8 mouse cellular contexts compared by ENCODE assay signal in the genomic region with DNA sequence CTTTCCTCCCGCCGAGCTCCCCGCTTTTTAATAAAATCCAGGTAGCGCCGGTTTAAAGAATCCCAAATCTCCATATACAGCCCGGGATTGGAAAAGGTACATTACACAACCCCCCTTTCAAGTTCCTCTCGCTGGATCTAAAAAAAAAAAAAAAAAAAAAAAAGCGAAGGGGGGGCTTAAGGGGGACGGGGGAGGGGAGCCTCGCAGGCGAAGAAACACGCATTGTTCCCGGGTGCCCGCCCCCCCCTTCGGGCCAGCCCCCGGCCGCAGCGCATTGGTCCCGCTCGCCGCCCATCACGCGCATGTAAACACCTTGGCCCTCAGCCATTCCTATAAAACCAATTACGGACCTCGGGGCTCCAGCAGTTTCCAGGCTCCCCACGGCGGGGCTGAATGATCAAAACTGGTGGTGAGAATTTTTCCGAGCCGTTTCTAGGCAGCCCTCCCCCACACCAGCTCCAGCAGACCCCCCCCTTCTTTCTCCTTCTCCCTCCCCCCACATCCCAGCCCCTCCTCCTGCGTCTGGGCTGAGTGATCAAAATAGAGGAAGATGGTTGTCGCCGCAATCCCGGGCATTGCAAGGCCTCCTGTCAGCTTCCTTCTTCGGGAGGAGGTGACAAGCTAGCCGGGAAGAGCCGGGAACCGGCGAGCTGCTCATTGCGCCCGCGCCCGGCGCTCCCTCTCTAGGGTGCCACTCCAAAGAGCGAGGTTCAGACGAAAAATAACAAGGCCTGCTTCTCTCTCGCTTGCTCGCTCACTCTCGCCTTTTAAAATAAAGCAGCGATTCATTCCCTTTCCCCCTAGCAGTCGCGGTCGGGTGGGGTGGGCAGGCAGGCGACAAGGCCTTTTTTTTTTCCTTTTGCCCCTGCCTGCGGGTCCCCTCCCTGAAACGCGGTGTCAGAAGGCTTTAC. TPM values are rescaled to one million over a fixed set of nuclear protein-coding genes. Genes with fewer than 3 reads are reported as not detected.
DNase-seq lines count a peak whose midpoint lies in the region; ATAC-seq and TF ChIP-seq lines count a peak whose summit lies in the region.

Gene Tnrc18, minus strand, starts transcription at position 139 of the 911 bp plus-strand sequence.

- H3K4me1 ChIP-seq in forebrain, embryonic 13.5 days: peaks cover 9% of the 10 kb centered on the region
- peaks cover 3% of the 10 kb centered on the region for H3K4me1 ChIP-seq in heart, postnatal 0 days (ENCODE audit: control insufficient read depth, insufficient read depth)
- H3K4me1 ChIP-seq in liver, embryonic 15.5 days (replicated peaks): peaks cover 37% of the 10 kb centered on the region
- H3K4me1 ChIP-seq in neural tube, embryonic 12.5 days: peaks cover 18% of the 10 kb centered on the region
- H3K4me1 ChIP-seq in testis, adult 2 months (ENCODE audit: control insufficient read depth, insufficient read depth, low read length): peaks cover 11% of the 10 kb centered on the region

- peak within 1 kb of the TSS; percentile 78 for H3K4me3 ChIP-seq in C2C12 (ENCODE audit: insufficient read depth, poor library complexity, severe bottlenecking)
- peak within 1 kb of the TSS; percentile 99 for H3K4me3 ChIP-seq in forebrain, embryonic 13.5 days
- peak within 1 kb of the TSS; percentile 88 for H3K4me3 ChIP-seq in heart, postnatal 0 days (ENCODE audit: low read depth, low read length)
- H3K4me3 ChIP-seq in liver, embryonic 15.5 days (replicated peaks): peak within 1 kb of the TSS; percentile 63
- H3K4me3 ChIP-seq in neural tube, embryonic 12.5 days: peak within 1 kb of the TSS; percentile 88
- H3K4me3 ChIP-seq in testis, adult 2 months (ENCODE audit: control insufficient read depth, low read depth, low read length): peak within 1 kb of the TSS; percentile 88

- WGBS in forebrain, embryonic 13.5 days: under 1% methylated on average over 56 of the region's 56 CpGs
- WGBS in heart, postnatal 0 days: under 1% methylated on average over 48 of the region's 56 CpGs
- under 1% methylated on average over 56 of the region's 56 CpGs for WGBS in liver, embryonic 15.5 days (ENCODE audit: insufficient replicate concordance)
- WGBS in neural tube, embryonic 12.5 days: under 1% methylated on average over 55 of the region's 56 CpGs

- H3ac ChIP-seq in C2C12 (ENCODE audit: control insufficient read depth, insufficient read length, low read depth): peak within 1 kb of the TSS; percentile 84

- peaks cover 5% of the 10 kb centered on the region for H3K36me3 ChIP-seq in C2C12 (ENCODE audit: control insufficient read depth, insufficient read depth)
- peaks cover 12% of the 10 kb centered on the region for H3K36me3 ChIP-seq in forebrain, embryonic 13.5 days (ENCODE audit: poor library complexity, severe bottlenecking)
- no peaks in the 10 kb centered on the region for H3K36me3 ChIP-seq in heart, postnatal 0 days (replicated peaks; ENCODE audit: control insufficient read depth, insufficient read depth, low read length)
- no peaks in the 10 kb centered on the region for H3K36me3 ChIP-seq in liver, embryonic 15.5 days (replicated peaks)
- peaks cover 2% of the 10 kb centered on the region; the same call in 1 of the 2 replicates for H3K36me3 ChIP-seq in neural tube, embryonic 12.5 days
- no peaks in the 10 kb centered on the region for H3K36me3 ChIP-seq in testis, adult 2 months (ENCODE audit: control insufficient read depth, insufficient read depth, low read length)

- H3K79me2 ChIP-seq in C2C12 (ENCODE audit: control insufficient read depth, insufficient read depth): peaks cover 82% of the 10 kb centered on the region

- TF ChIP-seq EP300 in heart, postnatal 0 days (IDR thresholded peaks at IDR 0.05; ENCODE audit: low read depth): peak; percentile 98

- H3K79me3 ChIP-seq in C2C12 (ENCODE audit: low read depth): peaks cover 69% of the 10 kb centered on the region

- no peak for TF ChIP-seq CTCF in C2C12 (IDR thresholded peaks at IDR 0.05; ENCODE audit: control insufficient read depth, insufficient read depth, insufficient read length)
- no peak for TF ChIP-seq CTCF in heart, postnatal 0 days (IDR thresholded peaks at IDR 0.05; ENCODE audit: low read depth)
- TF ChIP-seq CTCF in testis, adult 2 months (IDR thresholded peaks at IDR 0.05; ENCODE audit: control insufficient read depth, insufficient read depth, insufficient replicate concordance, low read depth, low read length): no peak

- no peaks in the 10 kb centered on the region for H3K27me3 ChIP-seq in C2C12 (ENCODE audit: control insufficient read depth, insufficient read depth, insufficient read length)
- H3K27me3 ChIP-seq in forebrain, embryonic 13.5 days: no peaks in the 10 kb centered on the region
- H3K27me3 ChIP-seq in heart, postnatal 0 days (ENCODE audit: control insufficient read depth, insufficient read depth, low read length): no peaks in the 10 kb centered on the region
- peaks cover 100% of the 10 kb centered on the region for H3K27me3 ChIP-seq in liver, embryonic 15.5 days
- no peaks in the 10 kb centered on the region for H3K27me3 ChIP-seq in neural tube, embryonic 12.5 days (replicated peaks)
- H3K27me3 ChIP-seq in testis, adult 2 months (ENCODE audit: control insufficient read depth, insufficient read depth, low read length): no peaks in the 10 kb centered on the region; the same call in 1 of the 2 replicates

- peak within 1 kb of the TSS; percentile 100 for H3K9ac ChIP-seq in forebrain, embryonic 13.5 days
- H3K9ac ChIP-seq in heart, postnatal 0 days (replicated peaks; ENCODE audit: low read depth, low read length): peak within 1 kb of the TSS; percentile 98
- peak within 1 kb of the TSS; percentile 59 for H3K9ac ChIP-seq in liver, embryonic 15.5 days
- H3K9ac ChIP-seq in neural tube, embryonic 12.5 days: peak within 1 kb of the TSS; percentile 100

- H3K9me3 ChIP-seq in forebrain, embryonic 13.5 days (replicated peaks): no peaks in the 10 kb centered on the region
- no peaks in the 10 kb centered on the region for H3K9me3 ChIP-seq in heart, postnatal 0 days (replicated peaks; ENCODE audit: control insufficient read depth, low read length)
- H3K9me3 ChIP-seq in liver, embryonic 15.5 days (replicated peaks): no peaks in the 10 kb centered on the region
- no peaks in the 10 kb centered on the region for H3K9me3 ChIP-seq in neural tube, embryonic 12.5 days

- TF ChIP-seq POLR2A in testis, adult 2 months (IDR thresholded peaks at IDR 0.05; ENCODE audit: control insufficient read depth, low read depth, low read length): peak; percentile 54; the same call in 1 of the 2 replicates

- H3K27ac ChIP-seq in forebrain, embryonic 13.5 days: peak within 1 kb of the TSS; percentile 100
- H3K27ac ChIP-seq in heart, postnatal 0 days (ENCODE audit: low read depth): peak within 1 kb of the TSS; percentile 99
- H3K27ac ChIP-seq in liver, embryonic 15.5 days (replicated peaks): peak within 1 kb of the TSS; percentile 91
- H3K27ac ChIP-seq in neural tube, embryonic 12.5 days: peak within 1 kb of the TSS; percentile 100
- peak within 1 kb of the TSS; percentile 93 for H3K27ac ChIP-seq in testis, adult 2 months (ENCODE audit: control insufficient read depth, insufficient read depth, low read depth, low read length)

- peak within 1 kb of the TSS; percentile 98 for H3K4me2 ChIP-seq in forebrain, embryonic 13.5 days
- peak within 1 kb of the TSS; percentile 92 for H3K4me2 ChIP-seq in heart, postnatal 0 days (ENCODE audit: low read depth, low read length)
- H3K4me2 ChIP-seq in liver, embryonic 15.5 days: peak within 1 kb of the TSS; percentile 68
- peak within 1 kb of the TSS; percentile 96 for H3K4me2 ChIP-seq in neural tube, embryonic 12.5 days (replicated peaks)

- DNase-seq in c-Kit-positive CD71-negative TER-119-negative erythroid progenitor cells, embryonic 14.5 days (ENCODE audit: low read depth): peak; percentile 89
- peak; percentile 99 for DNase-seq in heart, postnatal 0 days (ENCODE audit: low spot score)
- DNase-seq in kidney, postnatal 4 days: peak; percentile 100

- ATAC-seq in forebrain, embryonic 13.5 days: peak; percentile 62
- peak; percentile 62 for ATAC-seq in heart, postnatal 0 days (ENCODE audit: insufficient read depth, low read depth)
- peak; percentile 57 for ATAC-seq in liver, embryonic 15.5 days (ENCODE audit: insufficient read depth)
- peak; percentile 66 for ATAC-seq in neural tube, embryonic 12.5 days (ENCODE audit: low FRiP score, low read depth)

TF ChIP-seq in C2C12, 6 proteins besides CTCF, POLR2A, EP300 and RAD21:
- TF ChIP-seq MYOG (IDR thresholded peaks at IDR 0.05; ENCODE audit: control insufficient read depth, extremely low read depth, insufficient read length) (no peak), MAX (IDR thresholded peaks at IDR 0.05) (peak; percentile 42), CEBPB (IDR thresholded peaks at IDR 0.05; ENCODE audit: low read depth) (peak; percentile 64), MYOD1 (IDR thresholded peaks at IDR 0.05; ENCODE audit: control insufficient read depth, insufficient read length, low read depth) (no peak)

RNA-seq across cellular contexts. Expression of gene Tnrc18, which starts in this region (rescaled TPM):
- 44.3 TPM for polyA plus RNA-seq in C2C12 (2012; fragmentation: generic; extraction: Trizol)
- 34.7 and 35.9 TPM in 2 replicates for polyA plus RNA-seq in forebrain, embryonic 13.5 days (2015; fragmentation: Nextera tagmentation; extraction: Ambion mirVana)
- total RNA-seq in heart, postnatal 0 days (2014; rRNA removed; ENCODE audit: low replicate concordance): 69.3 and 79.0 TPM in 2 replicates
- 10.4 TPM in 2 replicates for polyA plus RNA-seq in heart, postnatal 0 days (2015; fragmentation: Nextera tagmentation; extraction: Ambion mirVana)
- polyA plus RNA-seq in liver, embryonic 15.5 days (2015; fragmentation: Nextera tagmentation; extraction: Ambion mirVana): 3.4 and 3.7 TPM in 2 replicates
- polyA plus RNA-seq in neural tube, embryonic 12.5 days (2016; fragmentation: Nextera tagmentation; extraction: Ambion mirVana): 51.5 and 57.5 TPM in 2 replicates
- 35.9 and 39.9 TPM in 2 replicates for polyA plus RNA-seq in testis, adult 2 months (2012; rRNA removed)

Comparison
In these comparisons a context has a peak if more than half of its experiments do, and no peak if none do; other contexts are left out.
1. Peak in every context shown above with its lines: DNase-seq, ATAC-seq, H3K4me3 ChIP-seq and H3K27ac ChIP-seq.